In the genomic region with DNA sequence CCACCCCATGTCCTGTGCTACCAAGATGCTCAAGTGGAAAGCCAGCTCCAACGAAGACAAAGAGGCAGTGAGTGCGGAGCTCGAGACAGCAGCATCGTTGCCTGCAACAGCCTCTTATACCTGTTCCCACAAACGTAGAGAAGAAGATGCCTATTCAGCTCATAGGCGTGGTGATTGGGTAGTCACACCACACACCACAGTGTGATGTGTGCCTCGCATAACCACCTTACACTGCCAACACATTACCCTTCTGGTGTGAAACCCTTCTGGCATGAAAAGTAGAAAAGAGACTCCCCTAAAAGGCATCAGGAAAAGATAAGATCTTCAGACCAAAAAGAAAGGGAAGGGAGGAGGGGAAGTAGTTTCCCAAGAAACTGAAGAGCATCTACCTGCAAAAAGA, we compare ENCODE assay signal across 25 mouse cellular contexts. TPM values are rescaled to one million over a fixed set of nuclear protein-coding genes. Genes with fewer than 3 reads are reported as not detected.
A peak's percentile ranks its signal among the peaks of the same experiment; 100 is the strongest.
DNase-seq lines count a peak whose midpoint lies in the region; TF ChIP-seq lines count a peak whose summit lies in the region.
"Had no signal": no experiment of that assay in that cellular context is flagged by ENCODE, and none has a peak within 500 bp of the region (broad histone marks: within the 10 kb centered on the region; RNA-seq: fewer than 3 reads in every experiment).

No protein-coding gene starts in this region.

- no peak overlapping the region for H3K4me3 ChIP-seq in left cerebral cortex, adult 2 months
- H3K4me3 ChIP-seq: embryonic facial prominence, embryonic 13.5 days; embryonic facial prominence, embryonic 15.5 days; erythroblast, embryonic 14.5 days; forebrain, embryonic 10.5 days; forebrain, embryonic 12.5 days had no signal

- DNase-seq in heart, adult 11 months = peak; percentile 29
- DNase-seq in heart, postnatal 36 days = no peak
- DNase-seq in left cerebral cortex, adult 2 months (ENCODE audit: extremely low spot score in 1 of 2, low spot score in 2 of 2) = no peak
- no peak for DNase-seq in left cerebral cortex, postnatal 10 days (ENCODE audit: extremely low spot score in 1 of 2, low spot score in 2 of 2)
- DNase-seq in brain, adult 2 months (ENCODE audit: low read depth, low spot score) = peak; percentile 52
- no peak for DNase-seq in adrenal gland, adult (ENCODE audit: inconsistent age in 2 of 2, low spot score in 1 of 2)
- DNase-seq: adrenal gland, adult 8-10 months; adrenal gland, postnatal 14 days; adrenal gland, postnatal 36 days; cerebellum, adult 11 months; cerebellum, adult 18-20 months; cerebellum, adult 8-10 months; cerebellum, adult 9-11 months; cerebellum, postnatal 14 days; cerebellum, postnatal 36 days; embryo, embryonic 11 days had no signal

- intact Hi-C loops in heart, postnatal 36 days (cut with DNase I) = loop anchor here (5.0 kb wide), 1 partner anchor 48 kb away; no protein-coding TSS in a partner anchor
- intact Hi-C loops in left cerebral cortex, adult 2 months (cut with DNase I) = no loop called here
- intact Hi-C loops in left cerebral cortex, postnatal 10 days (cut with DNase I) = no loop called here

- H3K27ac ChIP-seq in left cerebral cortex, adult 2 months = peak overlapping the region; percentile 76
- H3K27ac ChIP-seq: embryonic facial prominence, embryonic 13.5 days; embryonic facial prominence, embryonic 15.5 days; forebrain, embryonic 10.5 days; forebrain, embryonic 12.5 days had no signal

- no peak for TF ChIP-seq CTCF in left cerebral cortex, adult 2 months (IDR thresholded peaks at IDR 0.05)

RNA-seq across cellular contexts. Expression of gene Tmco5, which starts 45.8 kb away (rescaled TPM):
- not detected for total RNA-seq in heart, postnatal 36 days (2021)
- 1 to 10 TPM; 4.1 to 4.2 TPM for total RNA-seq in left cerebral cortex, adult 2 months (2021)
- 1 to 10 TPM; 2.3 to 2.7 TPM for total RNA-seq in left cerebral cortex, postnatal 10 days (2021)
- total RNA-seq: adrenal gland, adult 18-20 months; adrenal gland, adult 8-10 months; adrenal gland, postnatal 14 days; adrenal gland, postnatal 36 days; common myeloid progenitor, adult 5-6 weeks; ES-E14; MEL had no signal

Comparison
In these comparisons a context has a peak if more than half of its experiments do, and no peak if none do; other contexts are left out.
1. DNase-seq: peak in heart, adult 11 months (single experiment) and brain, adult 2 months (single experiment); none in heart, postnatal 36 days (0 of 2), left cerebral cortex, adult 2 months (0 of 2), left cerebral cortex, postnatal 10 days (0 of 2) and adrenal gland, adult (0 of 2).